ENCODE assay signal across 18 mouse cellular contexts in the genomic region with DNA sequence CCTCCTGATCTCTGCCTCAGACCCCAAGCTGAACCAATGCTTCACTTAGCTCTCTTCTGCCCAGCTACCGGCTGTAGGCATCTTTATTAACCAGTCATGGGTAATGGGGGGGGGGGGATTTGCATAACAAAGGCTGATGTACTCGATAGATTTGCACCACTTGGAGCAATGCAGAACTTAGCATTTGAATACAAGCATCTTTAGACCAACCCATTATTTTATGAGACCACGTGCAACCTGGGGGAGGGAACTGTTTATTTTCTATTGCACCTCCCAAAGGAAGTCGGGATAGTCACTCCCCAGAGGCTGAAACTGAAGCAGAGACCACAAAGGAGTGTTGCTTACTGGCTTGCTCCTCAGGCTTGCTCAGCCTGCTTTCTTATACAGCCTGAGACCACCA. TPM values are rescaled to one million over a fixed set of nuclear protein-coding genes. Genes with fewer than 3 reads are reported as not detected.
"Had no signal": no experiment of that assay in that cellular context is flagged by ENCODE, and none has a peak within 500 bp of the region (broad histone marks: within the 10 kb centered on the region; RNA-seq: fewer than 3 reads in every experiment).

No protein-coding gene starts in this region.

- ATAC-seq: liver, postnatal 0 days; midbrain, embryonic 15.5 days had no signal

- H3K27ac ChIP-seq: kidney, postnatal 0 days; layer of hippocampus, adult 2 months; limb, embryonic 12.5 days; liver, embryonic 13.5 days; lung, embryonic 15.5 days; macrophage; midbrain, embryonic 15.5 days; neural tube, embryonic 13.5 days; stomach, embryonic 15.5 days had no signal

- H3K4me2 ChIP-seq: limb, embryonic 12.5 days; liver, embryonic 13.5 days; lung, embryonic 15.5 days; midbrain, embryonic 11.5 days; midbrain, embryonic 15.5 days; neural tube, embryonic 13.5 days; stomach, embryonic 15.5 days had no signal

- H3K9me3 ChIP-seq: limb, embryonic 12.5 days; liver, embryonic 13.5 days; lung, embryonic 15.5 days; megakaryocyte, embryonic 14.5 days; midbrain, embryonic 15.5 days; neural tube, embryonic 13.5 days; stomach, embryonic 15.5 days had no signal

- H3K9ac ChIP-seq: limb, embryonic 12.5 days; liver, embryonic 13.5 days; liver, postnatal 0 days; lung, embryonic 15.5 days; midbrain, embryonic 15.5 days; neural tube, embryonic 13.5 days; stomach, embryonic 15.5 days had no signal

- H3K4me1 ChIP-seq: limb, embryonic 12.5 days; liver, embryonic 13.5 days; lung, embryonic 15.5 days; megakaryocyte, embryonic 14.5 days; midbrain, embryonic 15.5 days; neural tube, embryonic 13.5 days; stomach, embryonic 15.5 days had no signal

- H3K27me3 ChIP-seq: limb, embryonic 12.5 days; liver, embryonic 13.5 days; lung, embryonic 15.5 days; megakaryocyte, embryonic 14.5 days; midbrain, embryonic 15.5 days; neural tube, embryonic 13.5 days; stomach, embryonic 15.5 days had no signal

- DNase-seq: kidney, postnatal 4 days; liver; liver, embryonic 13.5 days; liver, postnatal 0 days; lung, postnatal 14 days; right cerebral cortex, postnatal 14 days; thymus, adult 2 months; thymus, postnatal 36 days had no signal

- H3K4me3 ChIP-seq: layer of hippocampus, adult 2 months; limb, embryonic 12.5 days; liver, embryonic 13.5 days; lung, embryonic 15.5 days; megakaryocyte, embryonic 14.5 days; midbrain, embryonic 15.5 days; neural tube, embryonic 13.5 days; stomach, embryonic 15.5 days had no signal

RNA-seq across cellular contexts. Expression of a gene that starts 32.1 kb away (rescaled TPM):
- polyA plus RNA-seq: liver, postnatal 0 days had no signal
